Mouse (Mus musculus): ENCODE data around the gene Crtap.

Gene Crtap
- long read RNA-seq, experiment 1, transcript Crtap-201 (7 exons, 1,674 nt), result major isoform, 92 of 97 reads
- long read RNA-seq, experiment 1, partial matches to known transcripts, result 2 of 97 reads
- long read RNA-seq, experiment 1, other reads (novel, unspliced or antisense), result 2 of 97 reads
- long read RNA-seq, experiment 2, transcript Crtap-201 (7 exons, 1,674 nt), result major isoform, 108 of 112 reads
- long read RNA-seq, experiment 2, partial matches to known transcripts, result 3 of 112 reads
- long read RNA-seq, experiment 2, other reads (novel, unspliced or antisense), result 1 of 112 reads

DNA sequence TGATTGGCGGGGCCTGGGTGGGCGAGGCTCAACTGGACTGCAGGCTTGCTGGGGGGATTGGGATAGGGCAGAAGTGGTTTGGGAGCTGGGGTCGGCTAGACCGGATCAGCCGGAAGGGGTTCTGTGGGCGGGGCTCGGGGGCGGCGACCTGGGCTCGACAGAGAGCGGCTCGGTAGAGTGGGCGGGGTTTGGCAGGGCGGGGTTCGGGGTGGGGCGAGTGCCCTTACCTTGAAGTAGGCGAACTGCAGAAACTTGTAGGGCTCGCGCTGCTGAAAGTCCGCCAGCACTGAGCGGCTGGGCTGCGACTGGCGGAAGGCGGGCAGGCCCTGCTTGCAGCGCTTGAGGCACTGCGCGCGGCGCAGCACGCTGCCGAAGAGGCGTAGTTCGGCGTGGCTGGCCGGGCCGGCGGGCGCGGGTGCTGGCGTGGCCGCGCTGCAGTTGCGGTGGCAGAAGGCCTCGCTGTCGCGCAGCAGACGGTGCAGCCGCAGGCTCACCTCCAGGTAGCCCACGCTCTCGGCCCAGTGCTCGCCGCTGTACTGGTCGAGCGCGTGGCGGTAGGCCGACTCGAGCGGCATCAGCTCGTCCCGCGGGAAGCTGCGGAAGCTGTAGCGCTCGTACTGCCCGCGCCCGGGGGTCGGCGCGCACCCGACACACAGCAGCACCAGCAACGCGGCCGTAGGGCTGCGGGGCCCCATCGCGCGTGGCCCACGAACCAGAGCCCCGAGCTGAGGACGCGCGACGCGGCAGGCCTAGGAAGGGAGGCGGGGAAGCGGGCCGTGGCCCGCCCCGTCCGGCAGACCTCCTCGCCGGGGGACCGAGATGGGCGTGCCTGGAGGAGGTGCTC, at the start of gene Crtap:
TSS of gene Crtap (minus strand) at position 771 of the 844 bp plus-strand sequence.
- intact Hi-C loops (cut with DNase I), result no loop called here

DNA sequence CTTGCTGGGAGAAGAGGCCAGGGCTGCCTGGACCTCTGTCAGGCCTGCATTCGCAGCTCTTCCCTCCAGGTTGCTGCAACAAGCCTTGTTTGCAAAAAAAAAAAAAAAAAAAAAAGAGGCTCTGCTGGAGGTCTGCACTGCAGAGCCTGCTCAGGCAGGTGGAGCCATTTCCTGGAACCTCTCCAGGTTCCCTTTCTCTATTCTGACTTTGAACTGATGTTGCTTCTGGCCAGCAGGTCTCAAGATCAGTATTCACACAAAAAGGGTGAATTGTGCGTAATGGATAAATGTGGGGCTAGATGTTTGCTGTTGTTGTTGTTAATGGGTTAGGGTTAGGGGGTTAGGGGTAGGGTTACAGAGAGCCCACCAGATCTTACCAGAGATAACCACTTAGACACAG, 45.2 kb upstream of the Crtap start:
- intact Hi-C loops (cut with DNase I), result no loop called here

DNA sequence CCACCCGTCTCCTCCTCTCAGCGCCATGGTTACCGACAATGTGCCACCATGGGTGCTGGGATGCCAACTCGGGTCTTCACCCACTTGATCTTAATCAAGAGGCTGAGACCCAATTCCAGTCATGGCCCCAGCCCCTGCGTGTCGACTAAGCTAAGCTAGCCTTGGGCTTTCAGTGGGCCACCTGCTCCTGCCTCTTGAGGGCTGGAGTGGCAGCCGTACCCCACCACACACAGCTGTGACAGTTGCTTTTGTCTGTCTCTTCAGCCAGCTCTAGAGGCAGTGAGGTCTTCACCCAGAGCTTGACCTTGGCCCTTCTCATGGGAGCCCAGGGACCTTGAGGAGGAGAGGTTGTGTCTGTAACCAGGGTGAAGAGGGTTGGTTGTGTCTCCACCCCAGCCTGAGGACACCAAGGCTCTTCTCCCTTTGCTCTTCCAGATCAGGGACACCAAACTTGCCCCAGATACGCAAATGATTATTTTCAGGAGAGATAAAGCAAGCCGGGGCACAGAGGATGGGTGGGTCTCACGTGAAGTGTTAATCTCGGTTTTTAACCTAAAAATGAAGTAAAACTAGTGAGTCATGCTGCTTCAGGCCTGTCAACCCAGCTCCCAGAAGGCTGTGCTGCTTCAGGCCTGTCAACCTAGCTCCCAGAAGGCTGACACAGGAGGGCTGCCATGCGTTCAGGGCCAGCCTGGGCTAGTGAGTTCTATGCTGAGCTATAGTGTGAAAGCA, 37.8 kb upstream of the Crtap start:
- intact Hi-C loops (cut with DNase I), result no loop called here

- intact Hi-C loops (cut with DNase I), result no loop called here
These were observed 37.0 kb upstream of the Crtap start for GRCm38 (mm10) chr9:114427425-114427824.

DNA sequence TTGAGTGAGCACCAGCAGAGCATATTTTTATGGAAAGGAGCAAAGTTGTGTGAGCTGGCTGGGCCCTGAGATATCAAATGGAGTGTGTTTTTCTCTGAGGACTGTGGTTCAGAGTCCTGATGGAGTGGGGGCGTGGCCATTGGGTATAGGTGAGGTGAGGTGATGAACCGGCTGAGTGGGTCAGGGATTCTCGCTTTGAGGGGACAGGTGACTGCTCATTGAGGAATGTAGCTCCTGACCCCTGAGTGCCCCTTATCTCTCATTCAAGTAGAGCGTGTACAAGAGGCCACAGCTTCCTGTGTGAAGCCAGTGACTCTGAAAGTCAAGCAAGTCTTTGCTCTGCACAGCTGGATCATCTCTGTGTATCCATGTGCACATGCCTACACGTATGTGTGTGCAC, 35.7 kb upstream of the Crtap start:
- intact Hi-C loops (cut with DNase I), result no loop called here

DNA sequence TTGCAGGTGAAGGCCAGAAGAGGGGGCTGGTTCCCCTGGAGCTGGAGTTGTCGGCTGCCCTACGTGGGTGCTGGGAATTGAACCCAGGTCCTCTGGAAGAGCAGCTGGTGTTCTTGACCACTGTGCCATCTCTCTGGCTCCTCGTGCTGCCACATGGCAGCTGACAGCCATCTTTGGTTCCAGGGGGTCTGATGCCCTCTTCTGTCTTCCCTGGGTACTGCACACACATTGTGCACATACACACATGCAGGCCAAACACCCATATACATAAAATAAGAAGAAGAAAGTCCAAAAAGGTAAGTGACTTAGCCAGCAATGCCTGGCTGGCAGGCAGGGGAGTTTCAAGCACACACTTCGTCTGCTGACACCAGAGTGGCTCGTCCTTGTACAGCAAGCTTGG, 35.1 kb upstream of the Crtap start:
- intact Hi-C loops (cut with DNase I), result no loop called here

GRCm38 (mm10) chr9:114421797-114422196, 31.3 kb upstream of the Crtap start:
- intact Hi-C loops (cut with DNase I), result no loop called here

DNA sequence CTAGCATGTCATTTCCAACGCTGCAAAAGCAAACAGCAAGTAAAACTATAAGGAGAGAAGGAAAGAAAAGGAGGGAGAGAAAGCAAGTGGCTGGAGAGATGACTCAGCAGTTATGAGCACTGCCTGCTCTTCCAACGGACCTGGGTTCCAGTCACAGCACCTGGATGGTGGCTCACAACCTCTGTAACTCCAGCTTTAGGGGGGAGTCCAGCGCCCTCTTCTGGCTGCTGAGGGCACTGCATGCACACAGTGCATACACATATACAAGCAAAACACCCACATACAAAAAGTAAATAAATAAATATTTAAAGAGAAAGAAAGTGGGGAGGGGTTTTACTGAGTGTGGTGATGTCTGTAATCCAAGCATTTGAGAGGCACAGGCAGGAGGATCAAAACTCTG, 30.6 kb upstream of the Crtap start:
- intact Hi-C loops (cut with DNase I), result no loop called here

- intact Hi-C loops (cut with DNase I), result no loop called here
These were observed 30.0 kb upstream of the Crtap start for GRCm38 (mm10) chr9:114420443-114420842.

DNA sequence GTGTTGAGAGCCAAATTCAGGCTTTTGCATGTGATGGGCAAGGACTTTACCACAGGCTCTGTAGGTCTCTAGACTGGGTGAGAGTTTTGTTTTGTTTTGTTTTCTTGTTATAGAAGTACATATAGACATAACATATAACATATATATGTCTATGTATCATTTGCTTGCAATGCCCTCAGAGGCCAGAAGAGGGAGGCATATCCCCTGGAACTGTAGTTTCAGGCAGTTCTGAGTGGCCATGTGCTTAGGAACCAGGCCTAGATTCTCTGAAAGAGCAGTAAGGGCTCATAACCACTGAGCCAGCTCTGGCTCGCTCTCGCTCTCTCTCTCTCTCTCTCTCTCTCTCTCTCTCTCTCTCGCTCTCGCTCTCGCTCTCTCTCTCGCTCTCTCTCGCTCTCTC, 27.7 kb upstream of the Crtap start:
- intact Hi-C loops (cut with DNase I), result loop anchor here (5.0 kb wide), 1 partner anchor 79 kb away; no protein-coding TSS in a partner anchor

DNA sequence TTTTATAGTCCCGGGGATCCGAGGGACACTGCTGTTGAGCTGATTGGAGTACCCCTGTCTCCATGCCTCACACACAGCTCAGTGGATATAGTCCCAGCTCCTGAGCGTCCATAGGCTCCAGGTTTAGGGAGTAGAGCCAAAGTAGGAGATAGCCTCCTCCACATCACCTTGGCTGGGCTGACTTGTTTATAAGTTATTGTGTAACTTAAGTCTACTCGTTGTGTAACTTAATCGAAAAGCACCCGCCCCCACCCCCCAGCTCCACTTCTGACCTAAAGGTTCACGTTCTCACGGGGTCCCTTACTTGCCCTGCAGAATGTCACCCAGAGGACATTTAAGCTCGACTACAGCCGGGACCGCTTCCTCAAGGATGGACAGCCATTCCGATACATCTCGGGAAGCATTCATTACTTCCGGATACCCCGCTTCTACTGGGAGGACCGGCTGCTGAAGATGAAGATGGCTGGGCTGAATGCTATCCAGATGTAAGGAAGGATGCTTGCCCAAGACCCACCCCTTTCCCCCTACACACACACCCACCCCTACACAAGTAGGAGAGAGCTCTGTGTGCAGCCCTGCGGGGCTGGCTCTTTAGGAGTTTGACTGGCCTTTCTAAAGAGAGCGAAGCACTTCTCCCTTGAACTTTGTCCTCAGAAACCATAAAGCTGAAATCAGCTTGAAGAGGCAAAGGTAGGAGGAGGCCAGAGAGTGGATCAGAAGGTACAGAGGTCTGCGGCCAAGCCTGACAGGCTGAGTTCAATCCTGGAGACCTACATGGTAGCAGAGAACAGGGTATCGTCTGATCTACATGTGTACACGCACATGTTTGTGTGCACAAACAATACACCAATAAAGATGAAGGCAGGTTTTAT, 26.4 kb upstream of the Crtap start:
- intact Hi-C loops (cut with DNase I), result loop anchor here (5.0 kb wide), 1 partner anchor 80 kb away; no protein-coding TSS in a partner anchor

GRCm38 (mm10) chr9:114415701-114416100, 25.2 kb upstream of the Crtap start:
- intact Hi-C loops (cut with DNase I), result loop anchor here (5.0 kb wide), 1 partner anchor 82 kb away; no protein-coding TSS in a partner anchor

DNA sequence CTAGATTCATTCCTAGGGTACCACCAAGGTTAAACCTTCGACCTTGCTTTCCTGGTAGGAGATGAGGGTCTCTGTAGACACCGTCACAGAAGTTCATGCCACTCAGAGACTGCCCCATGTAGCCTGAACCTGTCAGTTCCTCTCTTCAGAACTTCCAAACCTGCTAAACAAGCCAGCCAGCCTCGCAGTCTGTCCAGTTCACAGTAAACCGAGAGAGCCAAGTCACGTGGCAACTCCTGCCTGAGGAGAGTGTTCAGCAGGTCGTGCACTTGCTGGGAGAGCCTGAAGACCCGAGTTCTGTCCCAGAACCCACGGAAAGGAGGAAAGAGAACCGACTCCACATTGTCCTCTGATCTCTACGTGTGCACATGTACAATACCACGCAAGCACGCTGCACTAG, 23.4 kb upstream of the Crtap start:
- intact Hi-C loops (cut with DNase I), result no loop called here

- intact Hi-C loops (cut with DNase I), result no loop called here
These were observed 21.9 kb upstream of the Crtap start for GRCm38 (mm10) chr9:114412406-114412805.

GRCm38 (mm10) chr9:114411295-114411694, 20.8 kb upstream of the Crtap start:
- intact Hi-C loops (cut with DNase I), result no loop called here

DNA sequence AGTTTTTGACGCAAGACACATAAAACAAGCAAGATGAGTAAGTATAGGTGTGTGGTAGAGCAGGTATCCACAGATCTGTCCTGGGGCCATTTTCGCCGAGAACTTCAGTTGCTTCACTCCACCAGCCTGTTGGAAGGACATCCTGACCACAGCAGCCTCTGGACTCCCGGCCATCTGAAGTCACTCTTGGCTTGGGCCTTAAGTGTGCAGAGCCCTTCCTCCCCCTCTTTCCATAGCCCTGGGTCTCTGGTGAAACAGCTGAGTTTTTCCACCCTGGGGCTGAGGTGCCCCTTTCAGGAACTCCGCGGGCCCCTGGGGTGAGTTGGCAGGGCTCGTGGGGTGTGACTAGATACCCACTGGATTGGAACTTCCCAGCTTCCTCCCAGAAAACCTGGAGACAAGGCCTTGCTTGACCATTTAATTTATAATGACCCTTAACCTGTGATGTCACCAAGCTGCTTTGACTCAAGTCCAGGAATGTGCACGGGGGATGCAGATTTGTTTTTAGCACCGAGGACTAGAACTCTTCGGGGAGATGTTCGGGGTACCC, 19.9 kb upstream of the Crtap start:
- intact Hi-C loops (cut with DNase I), result no loop called here

DNA sequence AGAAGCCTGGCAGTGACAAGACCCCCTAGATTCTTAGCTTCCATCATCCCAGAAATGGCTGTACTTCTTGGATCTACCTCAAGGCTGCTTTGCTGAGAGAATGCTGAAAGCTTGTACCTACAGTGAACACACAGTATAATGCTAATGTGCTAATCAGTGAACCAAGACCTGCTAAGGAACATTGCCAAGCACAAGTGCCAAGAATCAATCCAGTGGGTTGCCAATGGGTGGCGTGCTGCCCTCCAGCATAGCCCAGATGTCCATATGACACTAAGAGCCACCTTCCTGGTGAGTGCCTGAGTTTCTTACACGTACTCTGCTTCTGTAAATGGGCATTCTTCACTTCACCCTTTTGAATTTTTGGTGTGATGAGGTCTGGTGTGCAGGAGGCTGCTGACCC, 17.2 kb upstream of the Crtap start:
- intact Hi-C loops (cut with DNase I), result no loop called here

GRCm38 (mm10) chr9:114401685-114402080, 11.2 kb upstream of the Crtap start:
- intact Hi-C loops (cut with DNase I), result no loop called here

DNA sequence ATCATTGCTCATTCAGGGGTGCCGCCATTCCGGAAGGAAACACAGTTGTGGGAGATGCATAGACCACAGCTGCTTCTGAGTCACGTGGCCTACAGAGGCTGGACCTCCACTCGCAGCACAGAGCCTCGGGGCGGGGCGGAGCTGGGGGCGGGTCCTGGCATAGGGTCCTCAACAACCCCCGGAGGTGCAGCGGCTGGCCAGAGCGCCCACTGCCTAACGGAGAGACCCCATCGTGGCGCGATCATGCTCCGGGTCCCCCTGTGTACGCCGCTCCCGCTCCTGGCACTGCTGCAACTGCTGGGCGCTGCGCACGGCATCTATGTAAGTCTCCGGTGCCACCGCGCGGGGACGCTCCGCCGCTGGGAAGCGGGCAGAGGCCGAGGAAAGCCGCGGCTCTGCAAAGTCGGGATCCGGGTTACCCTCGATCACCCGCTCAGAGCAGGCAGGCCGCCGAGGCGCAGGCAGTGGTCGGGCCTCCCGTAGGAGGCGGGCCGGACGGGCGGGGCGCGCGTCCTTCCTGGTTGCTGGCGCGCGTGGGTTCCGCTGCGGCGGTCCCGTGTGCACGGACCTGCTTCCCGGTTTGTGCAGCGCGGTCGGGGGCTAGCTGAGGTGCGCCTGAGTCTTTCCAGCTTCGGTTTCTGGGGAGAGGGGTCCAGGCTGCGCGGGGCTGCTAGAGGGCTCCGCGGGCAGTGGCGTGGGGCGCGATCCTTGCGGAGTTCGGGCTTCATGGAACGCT, 10.6 kb upstream of the Crtap start, which contains the start of the genes Glb1 and Tmppe:
TSS of gene Glb1 (plus strand) at position 128 of the 736 bp plus-strand sequence.
TSS of gene Tmppe (plus strand) at position 157 of the 736 bp plus-strand sequence.
- intact Hi-C loops (cut with DNase I), result no loop called here

GRCm38 (mm10) chr9:114400588-114400948, 10.1 kb upstream of the Crtap start:
- intact Hi-C loops (cut with DNase I), result no loop called here

Measured in adrenal gland (tissue).